Mouse (Mus musculus) hindbrain, postnatal 0 days (tissue): ENCODE results near the gene Lyrm7. TPM values are rescaled to one million over a fixed set of nuclear protein-coding genes. Genes with fewer than 3 reads are reported as not detected.

Experiments used
- ATAC-seq: fragments of 200-750 bp; cut with Nextera tagmentation; 2 replicates; pipeline ENCODE4 v1.8.0; 2017; ENCODE audit warnings: mild to moderate bottlenecking, moderate TSS enrichment, moderate library complexity
- DNase-seq: peaks from one replicate; pipeline ENCODE4 v3.0.0-alpha.2; 2015; ENCODE audit warnings: low spot score
- H3K27ac ChIP-seq: fragments of 300-500 bp; sonication (generic); 2 replicates; pipeline ENCODE4 v1.5.1; 2014; ENCODE audit warnings: mild to moderate bottlenecking
- H3K27me3 ChIP-seq: fragments of 300-500 bp; sonication (generic); 2 replicates; pipeline ENCODE4 v1.6.1; 2014; ENCODE audit warnings: low read length, mixed read lengths; ENCODE audit not compliant: insufficient read depth
- H3K36me3 ChIP-seq: fragments of 300-500 bp; sonication (generic); 2 replicates; pipeline ENCODE4 v1.6.1; 2014; ENCODE audit warnings: low read length, mixed read lengths; ENCODE audit not compliant: insufficient read depth
- H3K4me1 ChIP-seq: fragments of 300-500 bp; sonication (generic); 2 replicates; pipeline ENCODE4 v1.6.1; 2014; ENCODE audit warnings: antibody characterized with exemption, low read length, mixed read lengths; ENCODE audit not compliant: insufficient read depth
- H3K4me2 ChIP-seq: fragments of 300-500 bp; sonication (generic); 2 replicates; pipeline ENCODE4 v1.6.1; 2014; ENCODE audit warnings: low read depth, mild to moderate bottlenecking, low read length, moderate library complexity, mixed read lengths
- H3K4me3 ChIP-seq: fragments of 300-500 bp; sonication (generic); 2 replicates; pipeline ENCODE4 v1.5.1; 2014; ENCODE audit warnings: low read length
- H3K9ac ChIP-seq: fragments of 300-500 bp; sonication (generic); replicated peaks from 2 replicates; pipeline ENCODE4 v1.6.1; 2014; ENCODE audit warnings: mild to moderate bottlenecking, low read length, moderate library complexity, mixed read lengths
- H3K9me3 ChIP-seq: fragments of 300-500 bp; sonication (generic); 2 replicates; pipeline ENCODE4 v1.6.1; 2016; ENCODE audit warnings: low read length, mixed read lengths
- CTCF ChIP-seq: IDR thresholded peaks from 2 replicates; pipeline ENCODE4 v1.5.1; 2016; ENCODE audit warnings: antibody characterized with exemption, control low read depth, low read depth
- WGBS: fragments of 180-500 bp; shearing (Covaris S2); extraction: QIAGEN DNeasy Blood & Tissue Kit; methylation state at CpG from one replicate; pipeline ENCODE4 v1.1.7; 2014; 5-methylcytosine and 5-hydroxymethylcytosine counted together
- polyA plus RNA-seq: library from polyadenylated mRNA; unstranded; fragments of >200 nt; fragmentation: Nextera tagmentation; extraction: Ambion mirVana; gene quantifications from 2 replicates; pipeline ENCODE4 v1.2.1, GENCODE M21; 2015
- total RNA-seq: library from RNA; depleted of rRNA; stranded (reverse); fragments of >200 nt; gene quantifications from 2 replicates; pipeline ENCODE4 v1.2.3, GENCODE M21; 2014

The Lyrm7 gene
- total and polyA plus RNA-seq, 2 experiments from 2014 or later = 3.1 to 5.7 TPM

- TF ChIP-seq CTCF = no peak
- Histone ChIP-seq H3K27ac (no peak overlapping the region), H3K4me1 (no peaks in the 10 kb centered on the region; the same call in 1 of the 2 replicates), H3K9ac (no peak overlapping the region), H3K36me3 (peaks cover 16% of the 10 kb centered on the region; the same call in 1 of the 2 replicates), H3K9me3 (no peaks in the 10 kb centered on the region), H3K27me3 (no peaks in the 10 kb centered on the region), H3K4me3 (no peak overlapping the region), H3K4me2 (0 out of 2 replicates have a peak overlapping the region, but pooled peaks have one; percentile 8)
- no peak for ATAC-seq
- no peak for DNase-seq
- WGBS = 68% methylated on average over 3 of the region's 3 CpGs
Measured at GRCm38 (mm10) chr11:54869318-54869717, 8.6 kb upstream of the Lyrm7 start.

- H3K9ac ChIP-seq = no peak overlapping the region
- H3K27me3 ChIP-seq = no peaks in the 10 kb centered on the region
- 0 out of 2 replicates have a peak overlapping the region, but pooled peaks have one; percentile 60 for H3K4me2 ChIP-seq
- WGBS = 80% methylated on average over 2 of the region's 2 CpGs
- no peak for ATAC-seq
- H3K27ac ChIP-seq = no peak overlapping the region
- H3K4me1 ChIP-seq = no peaks in the 10 kb centered on the region; the same call in 1 of the 2 replicates
- peaks cover 8% of the 10 kb centered on the region; the same call in 1 of the 2 replicates for H3K36me3 ChIP-seq
- no peaks in the 10 kb centered on the region for H3K9me3 ChIP-seq
- DNase-seq = no peak
- no peak overlapping the region for H3K4me3 ChIP-seq
- no peak for TF ChIP-seq CTCF
Measured at GRCm38 (mm10) chr11:54868445-54868844, 7.7 kb upstream of the Lyrm7 start.

GRCm38 (mm10) chr11:54867903-54868434, 7.3 kb upstream of the Lyrm7 start:
- TF ChIP-seq CTCF = no peak
- Histone ChIP-seq H3K4me2 (peak overlapping the region; percentile 60), H3K9ac (peak overlapping the region; percentile 96; the same call in 1 of the 2 replicates), H3K4me3 (peak overlapping the region; percentile 83; the same call in 1 of the 2 replicates), H3K9me3 (no peaks in the 10 kb centered on the region), H3K27me3 (no peaks in the 10 kb centered on the region), H3K4me1 (no peaks in the 10 kb centered on the region; the same call in 1 of the 2 replicates), H3K36me3 (peaks cover 8% of the 10 kb centered on the region; the same call in 1 of the 2 replicates), H3K27ac (no peak overlapping the region)
- DNase-seq (no peak), ATAC-seq (no peak)
- 98% methylated on average over 3 of the region's 3 CpGs for WGBS

- under 1% methylated on average over 5 of the region's 5 CpGs for WGBS
- Histone ChIP-seq H3K27ac (peak overlapping the region; percentile 91; the same call in 1 of the 2 replicates), H3K4me2 (peak overlapping the region; percentile 60), H3K27me3 (no peaks in the 10 kb centered on the region), H3K4me3 (peak overlapping the region; percentile 83), H3K36me3 (peaks cover 8% of the 10 kb centered on the region; the same call in 1 of the 2 replicates), H3K9ac (peak overlapping the region; percentile 96), H3K9me3 (no peaks in the 10 kb centered on the region), H3K4me1 (no peaks in the 10 kb centered on the region; the same call in 1 of the 2 replicates)
- TF ChIP-seq CTCF = no peak
- DNase-seq = no peak
- ATAC-seq = no peak
Measured at GRCm38 (mm10) chr11:54867049-54867385, 6.3 kb upstream of the Lyrm7 start.

- Histone ChIP-seq H3K9me3 (no peaks in the 10 kb centered on the region), H3K27ac (peak within 1 kb of the TSS; percentile 91), H3K4me3 (peak within 1 kb of the TSS; percentile 83), H3K27me3 (no peaks in the 10 kb centered on the region), H3K9ac (peak within 1 kb of the TSS; percentile 96), H3K4me2 (peak within 1 kb of the TSS; percentile 60), H3K36me3 (peaks cover 8% of the 10 kb centered on the region; the same call in 1 of the 2 replicates), H3K4me1 (no peaks in the 10 kb centered on the region; the same call in 1 of the 2 replicates)
- peak; percentile 87 for ATAC-seq
- no peak for TF ChIP-seq CTCF
- WGBS = under 1% methylated on average over 107 of the region's 107 CpGs
- DNase-seq = peak; percentile 96
Measured at GRCm38 (mm10) chr11:54866119-54867048, 5.7 kb upstream of the Lyrm7 start, which contains the start of gene Hint1. Hint1 (plus strand) TSS chr11:54866383.

- no peak for DNase-seq
- no peak for TF ChIP-seq CTCF
- H3K36me3 ChIP-seq = peaks cover 7% of the 10 kb centered on the region; the same call in 1 of the 2 replicates
- no peak for ATAC-seq
- 79% methylated on average over 6 of the region's 6 CpGs for WGBS
- H3K4me2 ChIP-seq = peak overlapping the region; percentile 60
- H3K4me1 ChIP-seq = no peaks in the 10 kb centered on the region; the same call in 1 of the 2 replicates
- peak overlapping the region; percentile 96 for H3K9ac ChIP-seq
- H3K27ac ChIP-seq = peak overlapping the region; percentile 91; the same call in 1 of the 2 replicates
- H3K4me3 ChIP-seq = peak overlapping the region; percentile 83
- no peaks in the 10 kb centered on the region for H3K9me3 ChIP-seq
- no peaks in the 10 kb centered on the region for H3K27me3 ChIP-seq
Measured at GRCm38 (mm10) chr11:54865330-54866085, 4.8 kb upstream of the Lyrm7 start.
